Mouse (Mus musculus): ENCODE measurements around the gene Bphl. TPM values are rescaled to one million over a fixed set of nuclear protein-coding genes. Genes with fewer than 3 reads are reported as not detected.

The Bphl gene
- total RNA-seq, 1 experiment, result 9.6 TPM

DNA sequence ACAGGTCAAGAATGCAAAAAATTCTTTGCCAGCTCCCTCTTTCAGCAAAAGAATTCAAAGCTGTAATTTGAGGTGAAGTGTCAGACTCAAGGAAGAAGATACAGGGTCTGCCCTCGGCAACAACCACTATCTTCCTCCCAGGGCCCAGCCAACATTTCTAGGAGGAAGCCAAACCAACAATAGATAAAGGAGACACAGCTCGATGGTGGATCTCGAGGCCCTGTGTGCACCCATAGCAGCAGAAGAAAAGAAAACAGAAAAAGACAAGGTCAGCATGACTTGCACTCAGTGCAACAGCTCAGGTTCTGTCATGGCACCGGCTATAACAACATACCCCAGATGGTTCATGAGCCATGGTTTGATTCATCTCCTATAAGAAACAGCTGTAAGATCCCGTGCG, 79.1 kb downstream of the Bphl start:
- DNase-seq (ENCODE audit: low read depth, low spot score), result no peak
- in situ Hi-C loops (cut with MboI; ENCODE audit: low sequenced_read_pairs in 2 of 2, unreplicated experiment in 2 of 2), result no loop called here
- no peaks in the 10 kb centered on the region for H3K9me3 ChIP-seq (ENCODE audit: control insufficient read depth, insufficient read depth, low read depth, low read length)
- no peak overlapping the region for H3K9ac ChIP-seq (ENCODE audit: insufficient read depth, low read depth, low read length, poor library complexity, severe bottlenecking)
- peaks cover 4 to 5% of the 10 kb centered on the region in 2 experiments for H3K4me1 ChIP-seq (ENCODE audit: control insufficient read depth in 2 of 2, insufficient read depth in 2 of 2, low read length in 2 of 2, poor library complexity in 1 of 2)
- TF ChIP-seq MAFK (IDR thresholded peaks at IDR 0.05; ENCODE audit: insufficient read depth, low read depth, low read length) (no peak), CHD2 (IDR thresholded peaks at IDR 0.05; ENCODE audit: low read depth, low read length) (no peak), ZNF384 (IDR thresholded peaks at IDR 0.05; ENCODE audit: low read depth, low read length) (no peak), HCFC1 (IDR thresholded peaks at IDR 0.05; ENCODE audit: borderline replicate concordance, insufficient read depth, low read length) (no peak), ZC3H11A (IDR thresholded peaks at IDR 0.05; ENCODE audit: borderline replicate concordance, low read depth, low read length) (no peak)
- no peak overlapping the region for H3K4me3 ChIP-seq (ENCODE audit: insufficient read depth in 1 of 2, low read depth in 1 of 2, low read length in 2 of 2, poor library complexity in 1 of 2, severe bottlenecking in 1 of 2)
- H3K27ac ChIP-seq (ENCODE audit: insufficient read depth, low read depth, low read length, poor library complexity, severe bottlenecking), result no peak overlapping the region
- no peaks in the 10 kb centered on the region for H3K36me3 ChIP-seq (ENCODE audit: control insufficient read depth, insufficient read depth, low read length, poor library complexity, severe bottlenecking)

DNA sequence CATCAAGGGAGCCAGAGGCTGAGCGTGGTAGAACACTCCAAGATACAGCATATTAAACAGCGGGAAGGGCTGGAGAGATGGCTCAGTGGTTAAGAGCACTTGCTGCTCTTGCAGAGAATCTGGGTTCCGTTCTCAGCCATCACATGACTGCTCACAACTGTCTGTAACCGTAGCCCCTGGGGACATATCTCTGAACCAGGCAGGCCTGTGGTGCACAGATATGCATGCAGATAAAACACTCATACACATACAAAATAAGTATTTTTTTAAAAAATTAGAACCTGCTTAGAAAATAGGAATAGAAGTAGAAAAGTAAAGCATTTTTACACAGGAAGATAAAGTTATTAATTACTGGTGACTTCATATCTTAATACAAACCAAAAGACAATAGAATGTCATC, 81.4 kb downstream of the Bphl start:
- H3K36me3 ChIP-seq (ENCODE audit: control insufficient read depth, insufficient read depth, low read length, poor library complexity, severe bottlenecking), result no peaks in the 10 kb centered on the region; the same call in 1 of the 2 replicates
- in situ Hi-C loops (cut with MboI; ENCODE audit: low sequenced_read_pairs in 2 of 2, unreplicated experiment in 2 of 2), result no loop called here
- no peak overlapping the region for H3K27ac ChIP-seq (ENCODE audit: insufficient read depth, low read depth, low read length, poor library complexity, severe bottlenecking)
- H3K4me3 ChIP-seq (ENCODE audit: insufficient read depth in 1 of 2, low read depth in 1 of 2, low read length in 2 of 2, poor library complexity in 1 of 2, severe bottlenecking in 1 of 2), result no peak overlapping the region
- no peaks in the 10 kb centered on the region for H3K9me3 ChIP-seq (ENCODE audit: control insufficient read depth, insufficient read depth, low read depth, low read length)
- no peak for TF ChIP-seq MAFK (IDR thresholded peaks at IDR 0.05; ENCODE audit: insufficient read depth, low read depth, low read length)
- no peak for TF ChIP-seq CHD2 (IDR thresholded peaks at IDR 0.05; ENCODE audit: low read depth, low read length)
- no peak for TF ChIP-seq ZNF384 (IDR thresholded peaks at IDR 0.05; ENCODE audit: low read depth, low read length)
- no peak for TF ChIP-seq HCFC1 (IDR thresholded peaks at IDR 0.05; ENCODE audit: borderline replicate concordance, insufficient read depth, low read length)
- TF ChIP-seq ZC3H11A (IDR thresholded peaks at IDR 0.05; ENCODE audit: borderline replicate concordance, low read depth, low read length), result no peak
- no peak overlapping the region for H3K9ac ChIP-seq (ENCODE audit: insufficient read depth, low read depth, low read length, poor library complexity, severe bottlenecking)
- DNase-seq (ENCODE audit: low read depth, low spot score), result no peak
- H3K4me1 ChIP-seq (ENCODE audit: control insufficient read depth in 2 of 2, insufficient read depth in 2 of 2, low read length in 2 of 2, poor library complexity in 1 of 2), result peaks cover 2 to 5% of the 10 kb centered on the region in 2 experiments; a peak in 3 of 4 replicates

DNA sequence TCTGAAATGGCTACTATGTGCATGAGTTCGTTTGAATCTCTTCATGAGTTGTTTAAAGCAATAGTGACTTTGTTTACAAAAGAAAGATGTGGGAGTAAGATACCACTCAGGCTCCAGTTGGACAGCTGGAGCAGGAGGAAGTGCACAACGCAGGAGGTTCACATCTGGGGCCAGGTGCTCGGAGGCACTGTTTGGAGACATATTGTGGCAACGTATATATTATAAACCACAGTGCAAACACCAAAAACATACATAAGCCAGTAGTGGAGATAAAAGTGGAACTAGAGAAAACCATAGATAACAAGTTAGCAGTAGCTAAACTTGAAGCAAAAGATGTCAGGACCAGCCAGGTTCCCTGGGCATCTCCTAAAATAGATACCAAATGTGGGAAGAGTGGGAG, 82.0 kb downstream of the Bphl start:
- no peak for TF ChIP-seq MAFK (IDR thresholded peaks at IDR 0.05; ENCODE audit: insufficient read depth, low read depth, low read length)
- no peak for TF ChIP-seq HCFC1 (IDR thresholded peaks at IDR 0.05; ENCODE audit: borderline replicate concordance, insufficient read depth, low read length)
- TF ChIP-seq ZNF384 (IDR thresholded peaks at IDR 0.05; ENCODE audit: low read depth, low read length), result no peak
- TF ChIP-seq ZC3H11A (IDR thresholded peaks at IDR 0.05; ENCODE audit: borderline replicate concordance, low read depth, low read length), result no peak
- TF ChIP-seq CHD2 (IDR thresholded peaks at IDR 0.05; ENCODE audit: low read depth, low read length), result no peak
- DNase-seq (ENCODE audit: low read depth, low spot score), result no peak

DNA sequence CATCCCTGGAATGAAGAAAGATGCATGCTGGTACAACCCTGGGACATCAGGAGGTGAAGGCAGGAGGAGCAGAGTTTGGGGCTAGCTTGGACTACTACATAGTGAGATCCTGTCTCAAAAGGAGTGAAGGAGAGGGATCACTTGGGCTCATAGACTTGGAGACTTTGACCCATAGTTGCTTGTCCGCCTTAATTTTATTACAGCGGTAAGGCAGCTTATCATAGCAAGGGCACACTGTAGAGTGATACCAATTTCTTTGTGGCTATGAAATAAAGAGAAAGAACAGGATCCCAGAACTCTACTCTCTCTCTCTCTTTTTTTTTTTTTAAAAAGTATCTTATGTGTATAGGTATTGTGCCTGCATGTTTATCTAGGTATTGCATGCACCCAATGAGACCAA, 83.1 kb downstream of the Bphl start:
- Histone ChIP-seq H3K4me1 (ENCODE audit: control insufficient read depth in 2 of 2, insufficient read depth in 2 of 2, low read length in 2 of 2, poor library complexity in 1 of 2) (peaks cover 2 to 5% of the 10 kb centered on the region in 2 experiments; a peak in 3 of 4 replicates), H3K4me3 (ENCODE audit: insufficient read depth in 1 of 2, low read depth in 1 of 2, low read length in 2 of 2, poor library complexity in 1 of 2, severe bottlenecking in 1 of 2) (no peak overlapping the region), H3K9ac (ENCODE audit: insufficient read depth, low read depth, low read length, poor library complexity, severe bottlenecking) (no peak overlapping the region), H3K27ac (ENCODE audit: insufficient read depth, low read depth, low read length, poor library complexity, severe bottlenecking) (no peak overlapping the region), H3K36me3 (ENCODE audit: control insufficient read depth, insufficient read depth, low read length, poor library complexity, severe bottlenecking) (peaks cover 10% of the 10 kb centered on the region), H3K9me3 (ENCODE audit: control insufficient read depth, insufficient read depth, low read depth, low read length) (no peaks in the 10 kb centered on the region)
- no peak for DNase-seq (ENCODE audit: low read depth, low spot score)
- no peak for TF ChIP-seq ZC3H11A (IDR thresholded peaks at IDR 0.05; ENCODE audit: borderline replicate concordance, low read depth, low read length)
- in situ Hi-C loops (cut with MboI; ENCODE audit: low sequenced_read_pairs in 2 of 2, unreplicated experiment in 2 of 2), result no loop called here

More for the DNA sequence above, 82.0 kb downstream of the Bphl start:
- Histone ChIP-seq H3K27ac (ENCODE audit: insufficient read depth, low read depth, low read length, poor library complexity, severe bottlenecking) (no peak overlapping the region), H3K9ac (ENCODE audit: insufficient read depth, low read depth, low read length, poor library complexity, severe bottlenecking) (no peak overlapping the region), H3K9me3 (ENCODE audit: control insufficient read depth, insufficient read depth, low read depth, low read length) (no peaks in the 10 kb centered on the region), H3K4me1 (ENCODE audit: control insufficient read depth in 2 of 2, insufficient read depth in 2 of 2, low read length in 2 of 2, poor library complexity in 1 of 2) (peaks cover 2 to 5% of the 10 kb centered on the region in 2 experiments; a peak in 3 of 4 replicates), H3K36me3 (ENCODE audit: control insufficient read depth, insufficient read depth, low read length, poor library complexity, severe bottlenecking) (peaks cover 4% of the 10 kb centered on the region), H3K4me3 (ENCODE audit: insufficient read depth in 1 of 2, low read depth in 1 of 2, low read length in 2 of 2, poor library complexity in 1 of 2, severe bottlenecking in 1 of 2) (no peak overlapping the region)
- in situ Hi-C loops (cut with MboI; ENCODE audit: low sequenced_read_pairs in 2 of 2, unreplicated experiment in 2 of 2), result no loop called here

Other genes with a start within 250 kb of the Bphl start
- gene Serpinb6e, start 194.2 kb upstream of the Bphl start, total RNA-seq (2012; rRNA removed), result not detected in 2 replicates
- 3.7 and 7.1 TPM in 2 replicates for gene Serpinb6c, start 131.9 kb upstream of the Bphl start, total RNA-seq (2012; rRNA removed)
- 12.2 and 15.0 TPM in 2 replicates for gene Nqo2, start 72.9 kb upstream of the Bphl start, total RNA-seq (2012; rRNA removed)
- 7.7 and 10.0 TPM in 2 replicates for gene Ripk1, start 35.2 kb upstream of the Bphl start, total RNA-seq (2012; rRNA removed)
- 41.7 and 57.2 TPM in 2 replicates for gene Serpinb6a, start 34.8 kb upstream of the Bphl start, total RNA-seq (2012; rRNA removed)
- gene Tubb2a, start 40.4 kb downstream of the Bphl start, total RNA-seq (2012; rRNA removed), result 35.6 and 62.2 TPM in 2 replicates
- gene Tubb2b, start 92.9 kb downstream of the Bphl start, total RNA-seq (2012; rRNA removed), result 122 and 139 TPM in 2 replicates
- gene Psmg4, start 125.4 kb downstream of the Bphl start, total RNA-seq (2012; rRNA removed), result 80.1 and 99.8 TPM in 2 replicates